Mouse (Mus musculus) hindbrain, embryonic 11.5 days (tissue): ENCODE results near the gene Pcgf5. TPM values are rescaled to one million over a fixed set of nuclear protein-coding genes. Genes with fewer than 3 reads are reported as not detected.
A peak's percentile ranks its signal among the peaks of the same experiment; 100 is the strongest.

Source experiments
- ATAC-seq: fragments of 200-750 bp; cut with Nextera tagmentation; 2 replicates; pipeline ENCODE4 v1.8.0; 2017; ENCODE audit warnings: mild to moderate bottlenecking, moderate TSS enrichment, moderate library complexity; ENCODE audit not compliant: low FRiP score
- DNase-seq: peaks from one replicate; pipeline ENCODE4 v3.0.0-alpha.2; 2015; ENCODE audit warnings: low spot score
- H3K27ac ChIP-seq: fragments of 300-500 bp; sonication (generic); 2 replicates; pipeline ENCODE4 v1.5.1; 2014; ENCODE audit warnings: mild to moderate bottlenecking, low read depth, low read length
- H3K27me3 ChIP-seq: fragments of 300-500 bp; sonication (generic); 2 replicates; pipeline ENCODE4 v1.6.1; 2014; ENCODE audit warnings: mild to moderate bottlenecking, low read length, moderate library complexity, mixed read lengths; ENCODE audit not compliant: control insufficient read depth, insufficient read depth
- H3K36me3 ChIP-seq: fragments of 300-500 bp; sonication (generic); 2 replicates; pipeline ENCODE4 v1.6.1; 2014; ENCODE audit warnings: mild to moderate bottlenecking, low read length, moderate library complexity, mixed read lengths; ENCODE audit not compliant: control insufficient read depth, insufficient read depth
- H3K4me1 ChIP-seq: fragments of 300-500 bp; sonication (generic); replicated peaks from 2 replicates; pipeline ENCODE4 v1.6.1; 2014; ENCODE audit warnings: low read length, mixed read lengths; ENCODE audit not compliant: control insufficient read depth, insufficient read depth
- H3K4me2 ChIP-seq: fragments of 300-500 bp; sonication (generic); replicated peaks from 2 replicates; pipeline ENCODE4 v1.6.1; 2014; ENCODE audit warnings: mild to moderate bottlenecking, low read depth, low read length
- H3K4me3 ChIP-seq: fragments of 300-500 bp; sonication (generic); 2 replicates; pipeline ENCODE4 v1.5.1; 2014; ENCODE audit warnings: low read depth, low read length
- H3K9ac ChIP-seq: fragments of 300-500 bp; sonication (generic); 2 replicates; pipeline ENCODE4 v1.6.1; 2014; ENCODE audit warnings: low read depth, low read length
- H3K9me3 ChIP-seq: fragments of 300-500 bp; sonication (generic); 2 replicates; pipeline ENCODE4 v1.6.1; 2016; ENCODE audit warnings: low read length; ENCODE audit not compliant: control insufficient read depth
- WGBS: fragments of 180-500 bp; shearing (Covaris S2); extraction: QIAGEN DNeasy Blood & Tissue Kit; methylation state at CpG from one replicate; pipeline ENCODE4 v1.1.7; 2014; 5-methylcytosine and 5-hydroxymethylcytosine counted together
- polyA plus RNA-seq: library from polyadenylated mRNA; unstranded; fragments of >200 nt; fragmentation: Nextera tagmentation; extraction: Ambion mirVana; gene quantifications from 2 replicates; pipeline ENCODE4 v1.2.1, GENCODE M21; 2014

Pcgf5 gene
- polyA plus RNA-seq, 1 experiment from 2014 or later, result 11.0 TPM

- H3K27ac ChIP-seq, result no peak overlapping the region
- peak overlapping the region; percentile 100 for H3K4me2 ChIP-seq
- H3K9ac ChIP-seq, result peak overlapping the region; percentile 7; the same call in 1 of the 2 replicates
- H3K9me3 ChIP-seq, result no peaks in the 10 kb centered on the region
- peaks cover 30% of the 10 kb centered on the region for H3K27me3 ChIP-seq
- no peaks in the 10 kb centered on the region for H3K36me3 ChIP-seq
- peak; percentile 67 for DNase-seq
- H3K4me3 ChIP-seq, result peak overlapping the region; percentile 65
- 0% methylated on average over 64 of the region's 85 CpGs for WGBS
- no peaks in the 10 kb centered on the region for H3K4me1 ChIP-seq
- peak; percentile 77 for ATAC-seq
Observed at GRCm38 (mm10) chr19:36348801-36349486, 835 bp downstream of the Pcgf5 start.

GRCm38 (mm10) chr19:36349487-36349955, 1.4 kb downstream of the Pcgf5 start:
- peak overlapping the region; percentile 65 for H3K4me3 ChIP-seq
- H3K4me1 ChIP-seq, result no peaks in the 10 kb centered on the region
- H3K9ac ChIP-seq, result no peak overlapping the region; the same call in 1 of the 2 replicates
- H3K36me3 ChIP-seq, result no peaks in the 10 kb centered on the region
- 3% methylated on average over 13 of the region's 15 CpGs for WGBS
- DNase-seq, result no peak
- H3K9me3 ChIP-seq, result no peaks in the 10 kb centered on the region
- no peak for ATAC-seq
- no peak overlapping the region for H3K27ac ChIP-seq
- peaks cover 30% of the 10 kb centered on the region for H3K27me3 ChIP-seq
- H3K4me2 ChIP-seq, result peak overlapping the region; percentile 100

- H3K4me3 ChIP-seq, result no peak overlapping the region
- peak; percentile 4 for DNase-seq
- H3K27me3 ChIP-seq, result peaks cover 30% of the 10 kb centered on the region
- 81% methylated on average over 11 of the region's 11 CpGs for WGBS
- H3K27ac ChIP-seq, result no peak overlapping the region
- H3K9me3 ChIP-seq, result no peaks in the 10 kb centered on the region
- no peak overlapping the region for H3K9ac ChIP-seq
- H3K4me1 ChIP-seq, result no peaks in the 10 kb centered on the region
- no peaks in the 10 kb centered on the region for H3K36me3 ChIP-seq
- no peak for ATAC-seq
- no peak overlapping the region for H3K4me2 ChIP-seq
Observed at GRCm38 (mm10) chr19:36350181-36350580, 2.1 kb downstream of the Pcgf5 start.

- peaks cover 30% of the 10 kb centered on the region for H3K27me3 ChIP-seq
- H3K4me3 ChIP-seq, result no peak overlapping the region
- no peak overlapping the region for H3K27ac ChIP-seq
- no peak overlapping the region for H3K9ac ChIP-seq
- H3K4me2 ChIP-seq, result no peak overlapping the region
- no peaks in the 10 kb centered on the region for H3K9me3 ChIP-seq
- H3K36me3 ChIP-seq, result no peaks in the 10 kb centered on the region
- DNase-seq, result no peak
- ATAC-seq, result no peak
- H3K4me1 ChIP-seq, result no peaks in the 10 kb centered on the region
- WGBS, result 94% methylated on average over 9 of the region's 9 CpGs
Observed at GRCm38 (mm10) chr19:36350870-36351269, 2.8 kb downstream of the Pcgf5 start.

GRCm38 (mm10) chr19:36362541-36362940, 14.4 kb downstream of the Pcgf5 start:
- Histone ChIP-seq H3K4me3 (no peak overlapping the region), H3K36me3 (no peaks in the 10 kb centered on the region), H3K4me2 (no peak overlapping the region), H3K9me3 (no peaks in the 10 kb centered on the region), H3K27me3 (no peaks in the 10 kb centered on the region), H3K4me1 (no peaks in the 10 kb centered on the region), H3K9ac (no peak overlapping the region), H3K27ac (no peak overlapping the region)
- no peak for ATAC-seq
- no peak for DNase-seq
- WGBS, result 82% methylated on average over 5 of the region's 5 CpGs

GRCm38 (mm10) chr19:36364757-36365156, 16.6 kb downstream of the Pcgf5 start:
- no peak for ATAC-seq
- H3K4me1 ChIP-seq, result no peaks in the 10 kb centered on the region
- H3K4me3 ChIP-seq, result no peak overlapping the region
- H3K27me3 ChIP-seq, result no peaks in the 10 kb centered on the region
- no peaks in the 10 kb centered on the region for H3K9me3 ChIP-seq
- WGBS, result 90% methylated on average over 8 of the region's 8 CpGs
- H3K27ac ChIP-seq, result no peak overlapping the region
- no peak overlapping the region for H3K9ac ChIP-seq
- H3K36me3 ChIP-seq, result no peaks in the 10 kb centered on the region
- H3K4me2 ChIP-seq, result no peak overlapping the region
- no peak for DNase-seq

- no peaks in the 10 kb centered on the region for H3K36me3 ChIP-seq
- H3K9ac ChIP-seq, result no peak overlapping the region
- H3K4me2 ChIP-seq, result no peak overlapping the region
- DNase-seq (no peak), ATAC-seq (no peak)
- no peak overlapping the region for H3K27ac ChIP-seq
- no peak overlapping the region for H3K4me3 ChIP-seq
- H3K27me3 ChIP-seq, result no peaks in the 10 kb centered on the region
- no peaks in the 10 kb centered on the region for H3K4me1 ChIP-seq
- 89% methylated on average over 10 of the region's 10 CpGs for WGBS
- no peaks in the 10 kb centered on the region for H3K9me3 ChIP-seq
Observed at GRCm38 (mm10) chr19:36371478-36371877, 23.4 kb downstream of the Pcgf5 start.

GRCm38 (mm10) chr19:36373056-36373621, 25.0 kb downstream of the Pcgf5 start:
- H3K4me1 ChIP-seq, result no peaks in the 10 kb centered on the region
- WGBS, result 39% methylated on average over 6 of the region's 6 CpGs
- H3K4me3 ChIP-seq, result no peak overlapping the region
- peak; percentile 3 for DNase-seq
- no peak overlapping the region for H3K4me2 ChIP-seq
- H3K27me3 ChIP-seq, result no peaks in the 10 kb centered on the region
- H3K36me3 ChIP-seq, result no peaks in the 10 kb centered on the region
- peak; percentile 53; the same call in 1 of the 2 replicates for ATAC-seq
- H3K9ac ChIP-seq, result no peak overlapping the region
- H3K27ac ChIP-seq, result no peak overlapping the region
- H3K9me3 ChIP-seq, result no peaks in the 10 kb centered on the region
